Mouse (Mus musculus): ENCODE results near the gene Gsk3b.

- no peak for TF ChIP-seq CTCF (conservative IDR thresholded peaks at IDR 0.05; ENCODE audit: low read length)
- TF ChIP-seq POU5F1 (IDR thresholded peaks at IDR 0.05; ENCODE audit: borderline replicate concordance, low read length): no peak
Measured at GRCm38 (mm10) chr16:38059631-38060030, 29.2 kb upstream of the Gsk3b start.
